Mouse (Mus musculus) neutrophil, adult 5-6 weeks (primary cell): ENCODE data around the gene Wdr25. TPM values are rescaled to one million over a fixed set of nuclear protein-coding genes. Genes with fewer than 3 reads are reported as not detected.

Experiments
- total RNA-seq: library from RNA; stranded (forward); fragments of 200-1000 nt; gene quantifications from 2 replicates; pipeline ENCODE4 v1.2.3, GENCODE M21; 2017

The Wdr25 gene
- total RNA-seq, 1 experiment from 2014 or later: 3.1 TPM

Other genes starting within 250 kb of the Wdr25 start
- gene Degs2, start 191.3 kb upstream of the Wdr25 start, total RNA-seq: not detected in 2 replicates
- 67.2 and 70.1 TPM in 2 replicates for gene Yy1, start 100.7 kb upstream of the Wdr25 start, total RNA-seq
- 1.0 and 1.2 TPM in 2 replicates for gene Slc25a29, start 57.7 kb upstream of the Wdr25 start, total RNA-seq
- gene Slc25a47, start 57.6 kb upstream of the Wdr25 start, total RNA-seq: 4.8 and 5.5 TPM in 2 replicates
- 45.4 and 46.7 TPM in 2 replicates for gene Wars, start 543 bp downstream of the Wdr25 start, total RNA-seq
- gene Begain, start 174.6 kb downstream of the Wdr25 start, total RNA-seq: 0.61 and 2.2 TPM in 2 replicates